Mouse (Mus musculus) layer of hippocampus, adult 18-20 months (tissue): ENCODE results near the gene Gm21977. TPM values are rescaled to one million over a fixed set of nuclear protein-coding genes. Genes with fewer than 3 reads are reported as not detected.
"Not testable (repeated sequence)": the region's sequence is repeated elsewhere in the genome, so short reads cannot be mapped to it uniquely, and the experiment has no call there.

Source experiments
- DNase-seq, 2 experiments: peaks; one replicate each; pipeline ENCODE4 v3.0.0; 2022; ENCODE audit warnings: low spot score in 2 of 2
- long read RNA-seq: library from polyadenylated mRNA; stranded (forward); transcript quantifications from one replicate; pipeline ENCODE4 v2.0.0, GENCODE M21; 2021
- total RNA-seq, 2 experiments: library from RNA; stranded (reverse); gene quantifications; 2 replicates each; pipeline ENCODE4 v1.2.3; 2021

The Gm21977 gene
- not detected for total RNA-seq
- long read RNA-seq: 0 reads

DNA sequence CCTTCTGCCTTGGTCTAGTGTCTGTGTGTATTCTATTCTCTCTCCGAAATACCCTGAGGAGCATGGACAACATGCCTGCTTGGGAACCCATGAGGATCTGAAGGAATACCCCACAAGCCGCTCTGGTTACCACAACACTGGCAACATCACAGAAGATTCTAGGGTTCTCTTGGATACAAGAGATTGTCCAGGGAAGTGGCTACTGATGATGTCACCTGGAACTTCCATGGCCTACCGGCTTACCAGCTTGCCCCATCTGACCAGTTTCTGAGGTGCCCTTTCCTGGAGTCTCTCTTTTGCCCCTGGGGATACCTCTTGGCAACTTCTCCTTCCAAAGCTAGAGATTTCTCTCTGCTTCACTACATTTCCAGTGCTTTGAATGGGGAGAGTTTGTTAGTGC is at the start of gene Gm21977:
TSS of gene Gm21977 (minus strand) at position 101 of the 400 bp plus-strand sequence.
- not testable (repeated sequence) for DNase-seq

Other genes starting within 250 kb of the Gm21977 start
- not detected for gene Gm3633, start 211.6 kb downstream of the Gm21977 start, total RNA-seq
- not detected for gene Gm10378, start 197.5 kb downstream of the Gm21977 start, total RNA-seq
- not detected for gene Gm3015, start 84.7 kb downstream of the Gm21977 start, total RNA-seq
- gene Gm10377, start 55.5 kb downstream of the Gm21977 start, total RNA-seq: not detected
- not detected for gene Gm8082, start 140.1 kb upstream of the Gm21977 start, total RNA-seq
- gene Gm10376, start 162.2 kb upstream of the Gm21977 start, total RNA-seq: not detected
- not detected for gene Gm8094, start 223.2 kb upstream of the Gm21977 start, total RNA-seq
- gene Gm8104, start 247.1 kb upstream of the Gm21977 start, total RNA-seq: not detected